ENCODE assay signal across 8 mouse cellular contexts in genomic region chr3:63905241-63905640, GRCm38 (mm10). TPM values are rescaled to one million over a fixed set of nuclear protein-coding genes. Genes with fewer than 3 reads are reported as not detected.
DNase-seq lines count a peak whose midpoint lies in the region; ATAC-seq lines count a peak whose summit lies in the region.

No protein-coding gene starts in this region.

- H3K27me3 ChIP-seq in neural tube, embryonic 11.5 days (ENCODE audit: control insufficient read depth, insufficient read depth, low read length): no peaks in the 10 kb centered on the region
- H3K27me3 ChIP-seq in limb, embryonic 13.5 days: peaks cover 13% of the 10 kb centered on the region
- no peaks in the 10 kb centered on the region for H3K27me3 ChIP-seq in stomach, embryonic 15.5 days (replicated peaks)

- DNase-seq in cerebellum, postnatal 10 days: peak; percentile 72 to 78
- no peak for DNase-seq in neural tube, embryonic 11.5 days (ENCODE audit: low spot score)
- DNase-seq in neural tube, embryonic 10.5 days (ENCODE audit: extremely low spot score, low spot score): no peak
- no peak for DNase-seq in left cerebral cortex, adult 11 months (ENCODE audit: low spot score)

- no peak overlapping the region for H3K27ac ChIP-seq in neural tube, embryonic 11.5 days (ENCODE audit: low read depth, low read length)
- H3K27ac ChIP-seq in limb, embryonic 13.5 days: no peak overlapping the region
- no peak overlapping the region for H3K27ac ChIP-seq in stomach, embryonic 15.5 days

- ATAC-seq in cerebellum, adult (ENCODE audit: insufficient number of reproducible peaks, low FRiP score, low TSS enrichment): no peak
- no peak for ATAC-seq in neural tube, embryonic 11.5 days (ENCODE audit: insufficient read depth, low FRiP score, low TSS enrichment)
- peak; percentile 98 for ATAC-seq in hematopoietic stem cell, adult 5-6 weeks (replicated peaks in 1 of 2; ENCODE audit: insufficient read depth in 1 of 2, low FRiP score in 2 of 2, low TSS enrichment in 1 of 2, low read depth in 1 of 2, poor library complexity in 2 of 2, severe bottlenecking in 2 of 2)
- no peak for ATAC-seq in limb, embryonic 13.5 days (ENCODE audit: low FRiP score, low read depth)
- no peak for ATAC-seq in stomach, embryonic 15.5 days (ENCODE audit: insufficient read depth, low FRiP score, low read depth)

- H3K9ac ChIP-seq in neural tube, embryonic 11.5 days (ENCODE audit: low read length): peak overlapping the region; percentile 58
- H3K9ac ChIP-seq in limb, embryonic 13.5 days: peak overlapping the region; percentile 51; the same call in 1 of the 2 replicates
- no peak overlapping the region for H3K9ac ChIP-seq in stomach, embryonic 15.5 days

- H3K4me2 ChIP-seq in neural tube, embryonic 11.5 days (ENCODE audit: low read depth): peak overlapping the region; percentile 60
- H3K4me2 ChIP-seq in limb, embryonic 13.5 days (replicated peaks): peak overlapping the region; percentile 68
- peak overlapping the region; percentile 58 for H3K4me2 ChIP-seq in stomach, embryonic 15.5 days

- WGBS in neural tube, embryonic 11.5 days: under 1% methylated on average over 18 of the region's 18 CpGs
- 3% methylated on average over 18 of the region's 18 CpGs for WGBS in limb, embryonic 13.5 days
- WGBS in stomach, embryonic 15.5 days: 3% methylated on average over 18 of the region's 18 CpGs

- H3K9me3 ChIP-seq in neural tube, embryonic 11.5 days (ENCODE audit: control insufficient read depth, low read length): no peaks in the 10 kb centered on the region
- H3K9me3 ChIP-seq in limb, embryonic 13.5 days: no peaks in the 10 kb centered on the region
- H3K9me3 ChIP-seq in stomach, embryonic 15.5 days: no peaks in the 10 kb centered on the region

- H3K36me3 ChIP-seq in neural tube, embryonic 11.5 days (ENCODE audit: control insufficient read depth, insufficient read depth, low read length): no peaks in the 10 kb centered on the region
- H3K36me3 ChIP-seq in limb, embryonic 13.5 days: no peaks in the 10 kb centered on the region
- no peaks in the 10 kb centered on the region for H3K36me3 ChIP-seq in stomach, embryonic 15.5 days

- no peaks in the 10 kb centered on the region for H3K4me1 ChIP-seq in neural tube, embryonic 11.5 days (ENCODE audit: control insufficient read depth, insufficient read depth, low read length)
- 0 out of 2 replicates have a peak, but pooled peaks cover 4% of the 10 kb centered on the region for H3K4me1 ChIP-seq in limb, embryonic 13.5 days
- H3K4me1 ChIP-seq in stomach, embryonic 15.5 days: peaks cover 3% of the 10 kb centered on the region; the same call in 1 of the 2 replicates

- peak overlapping the region; percentile 29 for H3K4me3 ChIP-seq in neural tube, embryonic 11.5 days (ENCODE audit: low read depth, low read length)
- H3K4me3 ChIP-seq in limb, embryonic 13.5 days: peak overlapping the region; percentile 41
- peak overlapping the region; percentile 33 for H3K4me3 ChIP-seq in stomach, embryonic 15.5 days (replicated peaks)

RNA-seq across cellular contexts. Expression of gene Plch1, which starts 6.0 kb away (rescaled TPM):
- 34.4 TPM in 2 replicates for polyA plus RNA-seq in neural tube, embryonic 11.5 days (2014; fragmentation: Nextera tagmentation; extraction: Ambion mirVana)
- total RNA-seq in hematopoietic stem cell, adult 5-6 weeks (2017): 0.10 and 0.38 TPM in 2 replicates
- 0.94 and 1.1 TPM in 2 replicates for polyA plus RNA-seq in limb, embryonic 13.5 days (2015; fragmentation: Nextera tagmentation; extraction: Ambion mirVana)
- 5.7 and 8.3 TPM in 2 replicates for polyA plus RNA-seq in stomach, embryonic 15.5 days (2015; fragmentation: Nextera tagmentation; extraction: Ambion mirVana)

RNA-seq across cellular contexts. Expression of gene E130311K13Rik, which starts 24.0 kb away (rescaled TPM):
- 3.1 and 4.2 TPM in 2 replicates for polyA plus RNA-seq in neural tube, embryonic 11.5 days (2014; fragmentation: Nextera tagmentation; extraction: Ambion mirVana)
- total RNA-seq in hematopoietic stem cell, adult 5-6 weeks (2017): 15.4 and 15.6 TPM in 2 replicates
- 7.6 and 7.9 TPM in 2 replicates for polyA plus RNA-seq in limb, embryonic 13.5 days (2015; fragmentation: Nextera tagmentation; extraction: Ambion mirVana)
- polyA plus RNA-seq in stomach, embryonic 15.5 days (2015; fragmentation: Nextera tagmentation; extraction: Ambion mirVana): 6.6 and 7.4 TPM in 2 replicates

RNA-seq across cellular contexts. Expression of gene Slc33a1, which starts 59.3 kb away (rescaled TPM):
- 11.0 and 13.6 TPM in 2 replicates for polyA plus RNA-seq in neural tube, embryonic 11.5 days (2014; fragmentation: Nextera tagmentation; extraction: Ambion mirVana)
- 13.4 TPM in 2 replicates for total RNA-seq in hematopoietic stem cell, adult 5-6 weeks (2017)
- polyA plus RNA-seq in limb, embryonic 13.5 days (2015; fragmentation: Nextera tagmentation; extraction: Ambion mirVana): 14.0 and 15.8 TPM in 2 replicates
- 24.1 and 24.7 TPM in 2 replicates for polyA plus RNA-seq in stomach, embryonic 15.5 days (2015; fragmentation: Nextera tagmentation; extraction: Ambion mirVana)

Comparison
In these comparisons a context has a peak if more than half of its experiments do, and no peak if none do; other contexts are left out.
1. DNase-seq: peak in cerebellum, postnatal 10 days (2 of 2); none in neural tube, embryonic 11.5 days (single experiment), neural tube, embryonic 10.5 days (single experiment) and left cerebral cortex, adult 11 months (single experiment).
2. ATAC-seq: peak in hematopoietic stem cell, adult 5-6 weeks (2 of 2); none in cerebellum, adult (single experiment), neural tube, embryonic 11.5 days (single experiment), limb, embryonic 13.5 days (single experiment) and stomach, embryonic 15.5 days (single experiment).
3. Peak in every context shown above with its lines, with median percentiles within 50 percentile points of each other: H3K4me2 ChIP-seq and H3K4me3 ChIP-seq.